Mouse (Mus musculus): ENCODE data around the gene Lyzl4.

Lyzl4 gene

DNA sequence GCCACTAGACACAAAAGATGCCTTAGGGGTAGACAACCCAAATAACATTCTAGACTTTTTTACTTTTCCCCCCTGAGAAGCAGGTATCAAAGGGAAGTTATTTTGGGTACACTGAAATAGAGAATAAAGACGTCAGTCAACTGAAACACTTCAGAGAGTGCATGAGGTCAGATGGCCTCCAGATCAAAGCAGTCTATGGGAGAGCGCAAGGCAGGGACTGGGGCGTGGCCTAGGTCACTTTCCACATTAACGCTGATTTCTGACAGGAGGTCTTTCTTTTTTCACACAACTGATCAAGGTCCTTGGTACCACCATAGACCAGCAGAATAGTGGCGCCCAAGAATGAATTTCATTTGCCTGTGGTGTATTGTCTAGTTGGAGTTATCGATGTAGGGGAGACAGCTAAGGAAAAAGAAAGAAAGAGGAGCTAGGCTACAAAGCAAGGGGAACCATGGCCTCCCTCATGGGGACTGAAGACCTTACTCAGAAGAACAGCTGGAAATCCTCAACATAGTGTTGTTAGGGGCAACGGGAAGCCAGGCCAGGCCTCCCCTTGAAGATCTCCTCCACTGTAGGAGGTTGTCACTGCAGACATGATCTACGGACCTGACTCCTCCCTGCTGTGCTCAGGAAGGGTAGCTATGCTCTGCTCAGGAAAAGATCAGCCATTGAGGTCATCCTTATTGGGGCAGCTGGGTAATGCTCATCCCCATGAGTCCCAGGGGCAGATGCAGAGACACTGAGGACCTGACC is 113.1 kb downstream of the Lyzl4 start:
- no peak for DNase-seq (ENCODE audit: low spot score in 2 of 2)
